Mouse (Mus musculus) gastrocnemius, adult 2 months (tissue): ENCODE data around the gene Haao. TPM values are rescaled to one million over a fixed set of nuclear protein-coding genes. Genes with fewer than 3 reads are reported as not detected.
A peak's percentile ranks its signal among the peaks of the same experiment; 100 is the strongest.
"Not testable (repeated sequence)": the region's sequence is repeated elsewhere in the genome, so short reads cannot be mapped to it uniquely, and the experiment has no call there.

ENCODE experiments used
- DNase-seq: peaks from one replicate; pipeline ENCODE4 v3.0.0; 2022
- H3K27ac ChIP-seq: fragments of 200-600 bp; 2 replicates; pipeline ENCODE4 v1.8.1; 2022; ENCODE audit warnings: mild to moderate bottlenecking
- H3K4me3 ChIP-seq: fragments of 200-600 bp; 2 replicates; pipeline ENCODE4 v1.8.1; 2022; ENCODE audit warnings: mild to moderate bottlenecking, moderate library complexity
- CTCF ChIP-seq: fragments of 200-600 bp; IDR thresholded peaks from 2 replicates; pipeline ENCODE4 v1.8.1; 2022; ENCODE audit warnings: antibody characterized with exemption, mild to moderate bottlenecking, moderate library complexity
- intact Hi-C: fragments of 180-260 bp; cut with DNase I; formaldehyde crosslinking; loops from one replicate; pipeline ENCODE4 v1.15.1; 2025
- total RNA-seq, 2 experiments: library from RNA; stranded (reverse); gene quantifications; 2 replicates each; pipeline ENCODE4 v1.2.3; 2021

The Haao gene
- total RNA-seq, 2 experiments from 2014 or later = not detected

- intact Hi-C loops = no loop called here
- TF ChIP-seq CTCF = no peak
- Histone ChIP-seq H3K4me3 (peak overlapping the region; percentile 72), H3K27ac (peak overlapping the region; percentile 91)
- peak; percentile 95 for DNase-seq
These were observed 13.8 kb upstream of the Haao start for GRCm38 (mm10) chr17:83861444-83862133.

- not testable (repeated sequence) for DNase-seq
These were observed 13.2 kb upstream of the Haao start for GRCm38 (mm10) chr17:83860968-83861367.

GRCm38 (mm10) chr17:83860224-83860623 is 12.5 kb upstream of the Haao start:
- intact Hi-C loops = no loop called here
- no peak for DNase-seq
- H3K27ac ChIP-seq = no peak overlapping the region
- H3K4me3 ChIP-seq = no peak overlapping the region
- no peak for TF ChIP-seq CTCF

More at GRCm38 (mm10) chr17:83860968-83861367, 13.2 kb upstream of the Haao start:
- intact Hi-C loops = not testable (repeated sequence)
- peak overlapping the region; percentile 72 for H3K4me3 ChIP-seq
- peak overlapping the region; percentile 91 for H3K27ac ChIP-seq

- H3K27ac ChIP-seq = no peak overlapping the region
- DNase-seq = no peak
- no peak overlapping the region for H3K4me3 ChIP-seq
- intact Hi-C loops = no loop called here
- no peak for TF ChIP-seq CTCF
These were observed 11.9 kb upstream of the Haao start for GRCm38 (mm10) chr17:83859639-83860038.

GRCm38 (mm10) chr17:83858413-83858812 is 10.7 kb upstream of the Haao start:
- DNase-seq = no peak
- no peak overlapping the region for H3K4me3 ChIP-seq
- no peak overlapping the region for H3K27ac ChIP-seq
- TF ChIP-seq CTCF = no peak
- intact Hi-C loops = no loop called here

- no peak for DNase-seq
- intact Hi-C loops = no loop called here
- H3K27ac ChIP-seq = no peak overlapping the region
- TF ChIP-seq CTCF = no peak
- H3K4me3 ChIP-seq = no peak overlapping the region
These were observed 6.6 kb upstream of the Haao start for GRCm38 (mm10) chr17:83854284-83854918.

GRCm38 (mm10) chr17:83853831-83854230 is 6.1 kb upstream of the Haao start:
- no peak for DNase-seq
- no peak for TF ChIP-seq CTCF
- Histone ChIP-seq H3K4me3 (no peak overlapping the region), H3K27ac (no peak overlapping the region)
- intact Hi-C loops = no loop called here

- DNase-seq = no peak
- Histone ChIP-seq H3K4me3 (no peak overlapping the region), H3K27ac (no peak overlapping the region)
- no peak for TF ChIP-seq CTCF
- intact Hi-C loops = loop anchor here (2.0 kb wide), 1 partner anchor 218 kb away; no protein-coding TSS in a partner anchor
These were observed 3.1 kb upstream of the Haao start for GRCm38 (mm10) chr17:83850864-83851263.

- DNase-seq = peak; percentile 86
- peak; percentile 95 for TF ChIP-seq CTCF
- intact Hi-C loops = loop anchor here (2.0 kb wide), 1 partner anchor 218 kb away; no protein-coding TSS in a partner anchor
These were observed 2.7 kb upstream of the Haao start for GRCm38 (mm10) chr17:83850458-83850857.

GRCm38 (mm10) chr17:83849717-83850116 is 2.0 kb upstream of the Haao start:
- no peak for TF ChIP-seq CTCF
- intact Hi-C loops = loop anchor here (2.0 to 5.0 kb wide), 3 partner anchors 202 to 577 kb away; no protein-coding TSS in a partner anchor
- H3K27ac ChIP-seq = no peak overlapping the region

More at GRCm38 (mm10) chr17:83850458-83850857, 2.7 kb upstream of the Haao start:
- Histone ChIP-seq H3K4me3 (peak overlapping the region; percentile 45), H3K27ac (no peak overlapping the region)

GRCm38 (mm10) chr17:83849081-83849675 is 1.4 kb upstream of the Haao start:
- intact Hi-C loops = loop anchor here (5.0 kb wide), 2 partner anchors 202 to 577 kb away; no protein-coding TSS in a partner anchor
- DNase-seq = no peak
- Histone ChIP-seq H3K27ac (no peak overlapping the region), H3K4me3 (no peak overlapping the region)
- no peak for TF ChIP-seq CTCF

More at GRCm38 (mm10) chr17:83849717-83850116, 2.0 kb upstream of the Haao start:
- H3K4me3 ChIP-seq = no peak overlapping the region
- no peak for DNase-seq

GRCm38 (mm10) chr17:83848482-83848881 is 719 bp upstream of the Haao start:
- intact Hi-C loops = loop anchor here (5.0 kb wide), 2 partner anchors 201 to 576 kb away; no protein-coding TSS in a partner anchor
- Histone ChIP-seq H3K27ac (no peak overlapping the region), H3K4me3 (no peak overlapping the region)
- TF ChIP-seq CTCF = no peak
- DNase-seq = no peak

- Histone ChIP-seq H3K4me3 (no peak overlapping the region), H3K27ac (no peak overlapping the region)
- DNase-seq = no peak
- TF ChIP-seq CTCF = no peak
- intact Hi-C loops = loop anchor here (5.0 kb wide), 2 partner anchors 200 to 575 kb away; no protein-coding TSS in a partner anchor
These were observed 663 bp downstream of the Haao start for GRCm38 (mm10) chr17:83847100-83847499.
